Mouse (Mus musculus) thymus, postnatal 14 days (tissue): ENCODE measurements around the gene Zkscan7.
"Not testable (repeated sequence)": the region's sequence is repeated elsewhere in the genome, so short reads cannot be mapped to it uniquely, and the experiment has no call there.

Source experiments
- DNase-seq: peaks from one replicate; pipeline ENCODE4 v3.0.0; 2021

Zkscan7 gene

GRCm38 (mm10) chr9:122885385-122885784, at the start of gene Zkscan7:
Zkscan7 (plus strand) TSS chr9:122885685.
- DNase-seq: no peak

- DNase-seq: no peak
Observed at GRCm38 (mm10) chr9:122836126-122836525, 49.4 kb upstream of the Zkscan7 start.

- DNase-seq: no peak
Observed at GRCm38 (mm10) chr9:122836790-122837189, 48.7 kb upstream of the Zkscan7 start.

GRCm38 (mm10) chr9:122837216-122837615, 48.3 kb upstream of the Zkscan7 start:
- DNase-seq: no peak

GRCm38 (mm10) chr9:122837680-122838079, 47.8 kb upstream of the Zkscan7 start:
- DNase-seq: peak; percentile 44

GRCm38 (mm10) chr9:122843760-122844159, 41.7 kb upstream of the Zkscan7 start, which contains the start of gene Gm35549:
Gm35549 (minus strand) TSS chr9:122844035.
- no peak for DNase-seq

- no peak for DNase-seq
Observed at GRCm38 (mm10) chr9:122845621-122846020, 39.9 kb upstream of the Zkscan7 start.

- DNase-seq: no peak
Observed at GRCm38 (mm10) chr9:122846156-122846555, 39.3 kb upstream of the Zkscan7 start.

- not testable (repeated sequence) for DNase-seq
Observed at GRCm38 (mm10) chr9:122847811-122848311, 37.6 kb upstream of the Zkscan7 start.

- no peak for DNase-seq
Observed at GRCm38 (mm10) chr9:122854526-122854925, 31.0 kb upstream of the Zkscan7 start.

- DNase-seq: not testable (repeated sequence)
Observed at GRCm38 (mm10) chr9:122855141-122855540, 30.3 kb upstream of the Zkscan7 start.

- DNase-seq: no peak
Observed at GRCm38 (mm10) chr9:122855617-122856016, 29.9 kb upstream of the Zkscan7 start.

- no peak for DNase-seq
Observed at GRCm38 (mm10) chr9:122856716-122857115, 28.8 kb upstream of the Zkscan7 start.

- DNase-seq: no peak
Observed at GRCm38 (mm10) chr9:122860752-122861151, 24.7 kb upstream of the Zkscan7 start.

- no peak for DNase-seq
Observed at GRCm38 (mm10) chr9:122863731-122864130, 21.8 kb upstream of the Zkscan7 start.

- DNase-seq: no peak
Observed at GRCm38 (mm10) chr9:122864848-122865247, 20.6 kb upstream of the Zkscan7 start.

- DNase-seq: peak; percentile 87
Observed at GRCm38 (mm10) chr9:122865697-122866166, 19.8 kb upstream of the Zkscan7 start, which contains the start of gene Zfp445. Zfp445 (minus strand) TSS chr9:122866006.

- no peak for DNase-seq
Observed at GRCm38 (mm10) chr9:122866192-122866591, 19.3 kb upstream of the Zkscan7 start.

GRCm38 (mm10) chr9:122872595-122872994, 12.9 kb upstream of the Zkscan7 start:
- DNase-seq: no peak

GRCm38 (mm10) chr9:122874653-122875052, 10.8 kb upstream of the Zkscan7 start:
- no peak for DNase-seq

- DNase-seq: no peak
Observed at GRCm38 (mm10) chr9:122875145-122875544, 10.3 kb upstream of the Zkscan7 start.

- peak; percentile 73 for DNase-seq
Observed at GRCm38 (mm10) chr9:122886372-122887179, 1.1 kb downstream of the Zkscan7 start.

- no peak for DNase-seq
Observed at GRCm38 (mm10) chr9:122901047-122901446, 15.6 kb downstream of the Zkscan7 start.
